Mouse (Mus musculus) G1E-ER4 (cell line): ENCODE data around the gene Gmppa. TPM values are rescaled to one million over a fixed set of nuclear protein-coding genes. Genes with fewer than 3 reads are reported as not detected.

Experiments
- GATA1 ChIP-seq: IDR thresholded peaks from one replicate; pipeline ENCODE4 v1.8.0; 2012; ENCODE audit warnings: low read length, inconsistent platforms
- polyA plus RNA-seq: library from polyadenylated mRNA; stranded (reverse); fragments of >175 nt; gene quantifications from 2 replicates; pipeline ENCODE4 v1.2.3, GENCODE M21; 2012

Gene Gmppa
- polyA plus RNA-seq, 1 experiment, result 292 TPM

DNA sequence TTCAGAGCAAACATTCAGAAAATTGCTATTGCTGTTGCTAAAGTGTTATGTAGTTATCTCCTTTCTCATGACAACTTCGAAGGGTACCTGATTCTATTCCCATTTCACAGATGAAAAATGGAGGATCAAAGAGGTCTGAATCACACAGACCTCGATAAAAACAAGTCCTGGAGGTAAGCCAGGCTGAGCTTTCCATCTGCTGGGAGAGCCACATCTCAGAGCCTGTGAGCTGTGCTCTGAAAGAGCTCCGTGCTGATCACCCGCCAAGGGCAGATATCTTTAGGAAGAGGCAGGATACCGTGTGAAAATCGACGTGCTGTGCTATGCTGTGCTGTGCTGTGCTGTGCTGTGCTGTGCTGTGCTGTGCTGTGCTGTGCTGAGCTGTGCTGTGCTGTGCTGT, 24.6 kb downstream of the Gmppa start:
- TF ChIP-seq GATA1, result no peak

DNA sequence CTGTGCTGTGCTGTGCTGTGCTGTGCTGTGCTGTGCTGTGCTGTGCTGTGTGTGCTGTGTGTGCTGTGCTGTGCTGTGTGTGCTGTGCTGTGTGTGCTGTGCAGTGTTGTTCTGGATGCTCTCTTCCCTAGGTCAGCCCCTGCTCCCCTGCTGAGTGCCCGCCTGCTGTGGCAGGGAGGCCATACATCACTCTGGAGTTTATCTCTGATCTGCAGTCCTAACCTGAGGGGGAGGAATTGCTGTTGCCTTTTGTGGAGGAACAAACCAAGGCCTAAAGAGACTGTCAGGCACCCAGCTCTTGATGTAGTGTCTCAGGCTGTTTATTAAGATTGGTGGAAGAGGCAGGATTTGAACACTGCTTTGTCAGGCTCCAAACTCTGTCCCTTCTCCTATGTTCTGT, 26.9 kb downstream of the Gmppa start:
- TF ChIP-seq GATA1, result no peak

GRCm38 (mm10) chr1:75463652-75464204, 28.0 kb downstream of the Gmppa start:
- TF ChIP-seq GATA1, result peak; percentile 86

GRCm38 (mm10) chr1:75467215-75467927, 31.6 kb downstream of the Gmppa start:
- TF ChIP-seq GATA1, result no peak

DNA sequence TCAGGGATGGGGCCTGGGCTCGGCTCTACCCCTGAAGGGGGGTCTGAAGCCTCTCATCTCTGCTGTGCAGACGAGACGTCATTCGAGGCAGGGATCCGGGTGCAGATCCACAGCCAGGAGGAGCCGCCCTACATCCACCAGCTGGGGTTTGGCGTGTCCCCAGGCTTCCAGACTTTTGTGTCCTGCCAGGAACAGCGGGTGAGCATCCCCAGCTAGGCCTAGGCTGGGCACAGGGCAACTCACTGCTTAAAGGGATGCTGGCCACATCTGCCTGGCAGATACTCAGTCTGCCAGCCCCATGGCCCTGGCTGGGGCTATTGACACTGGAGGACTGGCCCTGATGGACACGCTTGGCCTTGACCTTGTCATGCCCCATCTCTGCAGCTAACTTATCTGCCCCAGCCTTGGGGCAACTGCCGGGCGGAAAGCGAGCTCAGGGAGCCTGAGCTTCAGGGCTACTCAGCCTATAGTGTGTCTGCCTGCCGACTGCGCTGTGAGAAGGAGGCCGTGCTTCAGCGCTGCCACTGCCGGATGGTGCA, 33.6 kb downstream of the Gmppa start:
- no peak for TF ChIP-seq GATA1

GRCm38 (mm10) chr1:75476441-75476840, 40.7 kb downstream of the Gmppa start:
- no peak for TF ChIP-seq GATA1

DNA sequence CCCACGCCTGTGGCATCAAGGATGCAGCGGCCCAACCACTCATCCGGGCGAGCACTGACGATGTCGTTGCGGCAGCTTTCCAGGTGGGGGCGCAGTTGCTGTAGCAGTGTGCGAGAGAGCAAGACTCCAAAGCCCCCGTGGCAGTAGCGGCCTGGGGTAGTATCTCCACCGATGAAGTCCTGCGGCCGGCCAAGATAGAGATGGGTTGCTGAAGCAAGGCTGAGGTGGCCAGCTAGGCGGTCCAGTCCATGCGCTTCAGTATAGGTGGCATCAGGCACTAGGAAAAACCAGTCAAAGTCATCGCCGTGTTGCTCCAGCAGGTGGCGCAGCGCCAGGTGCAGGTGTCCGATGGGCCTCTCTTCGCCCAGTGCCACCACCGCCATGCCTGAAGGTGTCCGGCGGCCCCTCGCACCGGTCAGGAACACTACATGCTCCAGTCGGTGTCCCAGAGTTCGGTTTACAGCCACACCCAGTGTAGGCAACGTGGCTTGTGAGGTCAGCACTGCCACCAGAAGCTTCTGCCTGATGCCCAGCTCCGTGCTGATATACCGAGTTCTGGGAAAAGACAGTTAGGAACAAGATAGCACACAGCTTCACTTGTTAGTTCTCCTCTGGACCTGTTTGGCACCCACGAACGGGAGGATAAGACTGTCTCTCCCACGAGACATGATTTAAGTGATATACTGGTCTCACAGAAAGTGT, 41.7 kb downstream of the Gmppa start:
- TF ChIP-seq GATA1, result no peak

DNA sequence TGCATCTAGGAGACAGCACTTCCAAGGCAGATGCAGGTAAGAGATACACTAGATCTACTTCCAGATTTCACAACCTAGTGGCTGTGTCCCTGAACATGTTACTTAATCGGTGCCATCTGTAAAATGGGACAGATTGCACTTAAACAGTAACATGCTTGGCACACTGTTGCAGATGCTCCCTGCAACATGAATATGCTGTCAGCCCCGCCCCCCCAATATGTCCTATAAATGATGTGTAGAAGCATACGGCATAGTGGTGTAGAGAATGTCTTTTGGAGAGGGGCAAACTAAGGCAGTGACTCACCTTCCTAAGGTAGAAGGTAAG, 42.2 kb downstream of the Gmppa start:
- TF ChIP-seq GATA1, result no peak

- TF ChIP-seq GATA1, result no peak
Observed at GRCm38 (mm10) chr1:75478497-75478896, 42.8 kb downstream of the Gmppa start.

DNA sequence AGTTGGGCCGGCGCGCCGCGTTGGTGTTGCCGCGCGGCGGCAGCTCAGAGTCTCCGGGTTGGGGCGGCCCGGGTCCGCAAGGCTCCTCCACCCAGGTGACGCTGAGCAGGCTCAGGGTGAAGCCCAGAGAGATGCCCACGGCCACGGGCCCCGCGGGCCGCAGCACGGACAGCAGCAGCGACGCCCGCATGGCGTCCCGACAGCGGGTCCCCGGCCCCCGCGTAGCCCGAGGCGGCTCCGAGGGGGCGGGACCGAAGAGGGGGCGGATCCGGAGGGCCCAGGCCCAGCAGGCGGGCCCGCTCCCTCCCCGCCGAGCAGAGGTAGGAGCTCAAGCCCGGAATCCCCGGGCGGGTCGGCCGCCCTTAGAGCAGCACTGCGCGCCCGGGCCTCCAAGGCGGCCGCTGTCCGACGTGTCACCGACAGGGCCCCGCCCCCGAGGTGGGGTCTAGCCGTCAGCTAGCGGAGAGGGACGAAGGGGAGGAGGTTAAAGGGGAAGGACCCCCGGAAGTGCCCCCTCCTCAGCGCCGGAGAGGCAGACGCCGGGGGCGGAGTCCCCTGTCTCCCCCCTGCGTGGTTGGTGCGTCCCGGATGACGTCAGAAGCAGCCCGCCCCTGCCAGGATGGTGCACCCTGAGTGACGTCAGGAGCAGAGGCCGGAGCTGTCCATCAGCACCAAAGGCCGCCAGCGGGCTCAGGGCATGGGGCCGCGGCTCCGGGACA, 43.3 kb downstream of the Gmppa start, which contains the start of the genes Chpf and Tmem198:
TSS of gene Chpf (minus strand) at position 392 of the 719 bp plus-strand sequence.
TSS of gene Tmem198 (plus strand) at position 617 of the 719 bp plus-strand sequence.
- no peak for TF ChIP-seq GATA1

DNA sequence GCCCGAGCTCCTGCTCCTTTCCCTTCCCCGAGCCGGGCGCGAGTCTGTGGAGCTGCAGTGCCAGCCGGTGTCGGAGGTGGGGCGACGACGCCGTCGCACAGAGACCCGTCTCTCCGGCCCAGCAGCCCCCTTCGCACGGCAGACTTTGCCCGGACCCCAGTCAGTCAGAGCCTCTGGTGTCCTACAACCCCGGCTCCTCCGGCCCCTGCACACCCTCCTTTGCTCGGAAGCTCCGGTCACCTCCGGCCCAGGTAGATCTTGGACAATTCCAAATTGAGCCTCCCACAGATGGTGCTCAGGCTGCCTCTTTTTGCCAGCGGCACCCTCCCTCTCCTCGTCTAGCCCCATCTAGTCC, 43.9 kb downstream of the Gmppa start:
- no peak for TF ChIP-seq GATA1

DNA sequence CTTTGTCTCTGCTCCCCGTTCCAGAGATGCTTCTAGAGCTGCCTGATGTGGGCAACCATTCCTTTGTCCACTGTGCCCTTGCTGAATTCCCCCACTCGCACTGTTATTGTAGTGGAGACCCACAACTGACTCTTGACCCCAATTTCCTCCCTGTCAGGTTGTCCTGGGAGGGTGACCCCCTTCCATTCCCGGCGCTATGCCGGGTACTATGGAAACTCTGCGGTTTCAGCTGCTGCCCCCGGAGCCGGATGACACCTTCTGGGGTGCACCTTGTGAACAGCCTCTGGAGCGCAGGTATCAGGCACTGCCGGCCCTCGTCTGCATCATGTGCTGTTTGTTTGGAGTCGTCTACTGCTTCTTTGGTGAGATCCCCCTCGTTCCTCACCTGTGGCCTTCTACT, 44.3 kb downstream of the Gmppa start:
- TF ChIP-seq GATA1, result no peak

GRCm38 (mm10) chr1:75480735-75481134, 45.0 kb downstream of the Gmppa start:
- TF ChIP-seq GATA1, result no peak

DNA sequence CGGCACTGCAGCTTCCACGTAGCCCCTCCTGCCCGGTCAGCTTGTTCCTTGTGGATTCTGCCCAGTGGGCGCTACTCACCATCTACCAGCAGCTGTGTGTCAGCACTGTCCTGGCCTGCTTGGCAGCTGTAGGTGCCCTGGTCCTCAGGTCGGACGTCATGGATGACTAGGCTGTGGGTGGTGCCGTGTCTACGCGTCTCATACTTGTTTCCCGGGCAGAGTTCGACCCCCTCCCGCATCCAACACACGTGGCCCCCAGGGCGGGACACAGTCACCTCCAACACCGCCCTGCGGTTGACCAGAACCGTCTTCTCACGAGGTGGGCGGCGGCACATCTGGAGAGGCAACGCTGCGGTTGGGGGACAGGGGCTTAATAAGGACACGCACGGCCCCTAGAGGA, 50.8 kb downstream of the Gmppa start:
- no peak for TF ChIP-seq GATA1

- TF ChIP-seq GATA1, result no peak
Observed at GRCm38 (mm10) chr1:75487040-75487404, 51.3 kb downstream of the Gmppa start.

DNA sequence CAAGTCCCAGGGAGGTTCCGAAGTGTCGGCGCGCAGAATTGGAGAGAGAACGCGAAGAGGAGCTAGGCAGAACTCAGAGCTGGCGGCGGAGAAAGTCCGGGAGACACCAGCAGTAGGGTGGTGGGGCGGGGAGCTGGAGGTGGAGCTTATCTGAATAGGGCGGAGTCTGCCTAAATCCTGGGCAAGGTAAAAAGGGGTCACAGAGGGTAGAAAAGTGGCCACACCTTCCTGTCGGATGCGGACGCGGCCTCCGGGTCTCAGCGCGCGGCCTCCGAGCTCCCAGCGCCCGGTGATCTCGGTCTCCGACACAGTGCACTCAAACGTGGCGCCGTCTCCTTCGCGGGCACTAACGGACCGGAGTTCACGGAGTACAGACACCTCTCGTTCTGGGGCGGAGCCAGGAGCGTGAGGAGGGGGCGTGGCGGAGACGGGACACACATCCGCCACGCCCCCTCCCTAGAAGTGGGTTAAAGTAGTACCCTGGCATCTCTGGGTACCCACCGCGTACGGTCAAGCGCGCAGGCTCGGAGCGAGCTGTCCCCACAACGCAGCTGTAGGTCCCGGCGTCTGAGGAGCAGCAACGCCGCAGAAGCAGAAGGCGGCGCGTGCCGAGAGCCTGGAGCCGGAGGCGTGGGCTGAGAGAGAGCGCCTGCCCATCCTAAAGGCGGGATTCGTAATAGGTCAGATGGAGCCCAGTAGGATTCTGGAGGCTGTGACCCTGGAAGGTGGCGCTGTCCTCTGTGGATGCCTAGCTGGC, 51.9 kb downstream of the Gmppa start:
- no peak for TF ChIP-seq GATA1
